Comparison of ENCODE assay signal across 23 mouse cellular contexts in the genomic region with DNA sequence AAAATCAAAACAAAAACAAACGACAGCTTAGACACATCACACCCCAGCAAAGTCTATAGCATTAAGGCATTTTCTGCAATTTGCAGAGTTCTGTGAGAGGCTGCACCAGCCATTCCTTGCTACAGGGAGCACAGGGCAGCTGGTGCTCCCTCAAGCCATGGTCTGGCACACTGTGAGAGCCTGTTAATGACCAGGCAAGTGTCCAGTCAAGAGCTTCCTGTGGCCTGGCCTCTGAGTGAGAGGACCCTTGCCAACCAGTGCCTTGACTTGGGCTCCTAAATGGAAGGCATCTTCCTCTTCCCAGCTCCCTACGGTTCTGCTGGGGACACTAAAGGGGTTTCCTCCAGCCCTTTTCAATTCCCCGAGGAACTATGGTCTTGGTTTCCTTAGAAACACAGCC. TPM values are rescaled to one million over a fixed set of nuclear protein-coding genes. Genes with fewer than 3 reads are reported as not detected.
A peak's percentile ranks its signal among the peaks of the same experiment; 100 is the strongest.
DNase-seq lines count a peak whose midpoint lies in the region; ATAC-seq and TF ChIP-seq lines count a peak whose summit lies in the region.
"Had no signal": no experiment of that assay in that cellular context is flagged by ENCODE, and none has a peak within 500 bp of the region (broad histone marks: within the 10 kb centered on the region; RNA-seq: fewer than 3 reads in every experiment).

No protein-coding gene starts in this region.

- 50% methylated on average over 3 of the region's 3 CpGs for WGBS in hindbrain, embryonic 10.5 days
- 45% methylated on average over 3 of the region's 3 CpGs for WGBS in hindbrain, embryonic 12.5 days
- WGBS in cerebellum, adult 2 months, result 19% methylated on average over 3 of the region's 3 CpGs
- 43% methylated on average over 3 of the region's 3 CpGs for WGBS in embryonic facial prominence, embryonic 10.5 days
- WGBS in neural tube, embryonic 15.5 days, result 52% methylated on average over 3 of the region's 3 CpGs

- no peak for ATAC-seq in hindbrain, embryonic 12.5 days (ENCODE audit: low FRiP score)
- ATAC-seq in neural tube, embryonic 15.5 days (ENCODE audit: low FRiP score), result no peak
- ATAC-seq: forebrain, embryonic 16.5 days; intestine, embryonic 15.5 days had no signal

- H3K4me1 ChIP-seq in hindbrain, embryonic 10.5 days (replicated peaks), result peaks cover 38% of the 10 kb centered on the region
- peaks cover 28% of the 10 kb centered on the region for H3K4me1 ChIP-seq in hindbrain, embryonic 12.5 days
- H3K4me1 ChIP-seq in cerebellum, adult 2 months (ENCODE audit: control insufficient read depth, insufficient read depth, low read length), result peaks cover 6% of the 10 kb centered on the region; the same call in 1 of the 2 replicates
- peaks cover 41% of the 10 kb centered on the region for H3K4me1 ChIP-seq in embryonic facial prominence, embryonic 10.5 days
- peaks cover 16% of the 10 kb centered on the region for H3K4me1 ChIP-seq in neural tube, embryonic 15.5 days
- H3K4me1 ChIP-seq: intestine, embryonic 15.5 days; megakaryocyte, embryonic 14.5 days had no signal

- no peaks in the 10 kb centered on the region for H3K27me3 ChIP-seq in hindbrain, embryonic 10.5 days (ENCODE audit: insufficient read depth, poor library complexity, severe bottlenecking)
- no peaks in the 10 kb centered on the region for H3K27me3 ChIP-seq in hindbrain, embryonic 12.5 days
- no peaks in the 10 kb centered on the region for H3K27me3 ChIP-seq in cerebellum, adult 2 months (ENCODE audit: control insufficient read depth, insufficient read depth, low read length)
- no peaks in the 10 kb centered on the region for H3K27me3 ChIP-seq in embryonic facial prominence, embryonic 10.5 days (replicated peaks; ENCODE audit: low read depth, poor library complexity, severe bottlenecking)
- no peaks in the 10 kb centered on the region for H3K27me3 ChIP-seq in neural tube, embryonic 15.5 days (replicated peaks)
- H3K27me3 ChIP-seq: intestine, embryonic 15.5 days; limb, embryonic 15.5 days had no signal

- H3K4me3 ChIP-seq in hindbrain, embryonic 10.5 days, result no peak overlapping the region
- no peak overlapping the region for H3K4me3 ChIP-seq in hindbrain, embryonic 12.5 days
- no peak overlapping the region for H3K4me3 ChIP-seq in cerebellum, adult 2 months (replicated peaks; ENCODE audit: insufficient read depth, low read depth, low read length)
- no peak overlapping the region for H3K4me3 ChIP-seq in embryonic facial prominence, embryonic 10.5 days
- no peak overlapping the region for H3K4me3 ChIP-seq in neural tube, embryonic 15.5 days (replicated peaks)
- H3K4me3 ChIP-seq: intestine, embryonic 15.5 days; limb, embryonic 15.5 days; megakaryocyte, embryonic 14.5 days had no signal

- DNase-seq in hindbrain, embryonic 10.5 days (ENCODE audit: low spot score), result no peak
- DNase-seq in adipocyte (ENCODE audit: low spot score), result peak; percentile 50
- DNase-seq in cerebellum, adult 2 months, result peak; percentile 51 to 78
- no peak for DNase-seq in embryonic facial prominence, embryonic 10.5 days (ENCODE audit: low spot score)
- DNase-seq in heart, adult 11 months, result no peak
- DNase-seq in heart, adult 18-20 months, result no peak
- DNase-seq: adrenal gland, postnatal 14 days; heart, postnatal 4 days; lung, postnatal 14 days; retina, postnatal 1 day had no signal

- no peak for TF ChIP-seq CTCF in cerebellum, adult 2 months (IDR thresholded peaks at IDR 0.05; ENCODE audit: borderline replicate concordance, insufficient read depth, low read depth, low read length)

- H3K9ac ChIP-seq in hindbrain, embryonic 12.5 days, result no peak overlapping the region
- no peak overlapping the region for H3K9ac ChIP-seq in neural tube, embryonic 15.5 days (replicated peaks)
- H3K9ac ChIP-seq: intestine, embryonic 15.5 days; limb, embryonic 15.5 days had no signal

- no peak overlapping the region for H3K4me2 ChIP-seq in hindbrain, embryonic 12.5 days (replicated peaks)
- no peak overlapping the region for H3K4me2 ChIP-seq in neural tube, embryonic 15.5 days
- H3K4me2 ChIP-seq: intestine, embryonic 15.5 days; limb, embryonic 15.5 days had no signal

- peak overlapping the region; percentile 74 for H3K27ac ChIP-seq in hindbrain, embryonic 10.5 days
- H3K27ac ChIP-seq in hindbrain, embryonic 12.5 days, result no peak overlapping the region; the same call in 1 of the 2 replicates
- H3K27ac ChIP-seq in cerebellum, adult 2 months (ENCODE audit: insufficient read depth, low read length), result no peak overlapping the region
- peak overlapping the region; percentile 83 for H3K27ac ChIP-seq in embryonic facial prominence, embryonic 10.5 days (replicated peaks)
- no peak overlapping the region for H3K27ac ChIP-seq in neural tube, embryonic 15.5 days (replicated peaks)
- H3K27ac ChIP-seq: intestine, embryonic 15.5 days; kidney, postnatal 0 days; limb, embryonic 15.5 days had no signal

- H3K36me3 ChIP-seq in hindbrain, embryonic 10.5 days, result no peaks in the 10 kb centered on the region
- H3K36me3 ChIP-seq in hindbrain, embryonic 12.5 days, result no peaks in the 10 kb centered on the region
- no peaks in the 10 kb centered on the region for H3K36me3 ChIP-seq in embryonic facial prominence, embryonic 10.5 days (replicated peaks)
- no peaks in the 10 kb centered on the region for H3K36me3 ChIP-seq in neural tube, embryonic 15.5 days
- H3K36me3 ChIP-seq: intestine, embryonic 15.5 days; limb, embryonic 15.5 days had no signal

- no peaks in the 10 kb centered on the region for H3K9me3 ChIP-seq in hindbrain, embryonic 10.5 days
- H3K9me3 ChIP-seq in hindbrain, embryonic 12.5 days (replicated peaks), result no peaks in the 10 kb centered on the region
- H3K9me3 ChIP-seq in embryonic facial prominence, embryonic 10.5 days, result no peaks in the 10 kb centered on the region
- no peaks in the 10 kb centered on the region for H3K9me3 ChIP-seq in neural tube, embryonic 15.5 days (replicated peaks)
- H3K9me3 ChIP-seq: intestine, embryonic 15.5 days; limb, embryonic 15.5 days; megakaryocyte, embryonic 14.5 days had no signal

- TF ChIP-seq POLR2A in cerebellum, adult 2 months (IDR thresholded peaks at IDR 0.05; ENCODE audit: borderline replicate concordance, insufficient read depth, low read length), result no peak

RNA-seq across cellular contexts. Expression of a gene that starts 13.7 kb away (rescaled TPM):
- 0.07 TPM in 1 of 2 replicates, not detected in the other for polyA plus RNA-seq in hindbrain, embryonic 10.5 days (2016; fragmentation: Nextera tagmentation; extraction: Ambion mirVana)
- 0.05 TPM in 1 of 2 replicates, not detected in the other for polyA plus RNA-seq in hindbrain, embryonic 12.5 days (2016; fragmentation: Nextera tagmentation; extraction: Ambion mirVana)
- 0.05 TPM in 1 of 2 replicates, not detected in the other for polyA plus RNA-seq in cerebellum, adult 2 months (2012; rRNA removed)
- polyA plus RNA-seq in embryonic facial prominence, embryonic 10.5 days (2016; fragmentation: Nextera tagmentation; extraction: Ambion mirVana), result 0.06 and 0.18 TPM in 2 replicates
- not detected for total RNA-seq in heart, adult 18-20 months (2021)
- polyA plus RNA-seq in neural tube, embryonic 15.5 days (2015; fragmentation: Nextera tagmentation; extraction: Ambion mirVana), result 0.05 TPM in 1 of 2 replicates, not detected in the other
- total RNA-seq: heart, postnatal 4 days; layer of hippocampus, adult 18-20 months had no signal
- polyA plus RNA-seq: forebrain, embryonic 16.5 days; heart, embryonic 14.5 days had no signal

RNA-seq across cellular contexts. Expression of a gene that starts 25.8 kb away (rescaled TPM):
- polyA plus RNA-seq in hindbrain, embryonic 10.5 days (2016; fragmentation: Nextera tagmentation; extraction: Ambion mirVana), result 16.9 and 19.9 TPM in 2 replicates
- polyA plus RNA-seq in hindbrain, embryonic 12.5 days (2016; fragmentation: Nextera tagmentation; extraction: Ambion mirVana), result 20.0 and 21.1 TPM in 2 replicates
- polyA plus RNA-seq in cerebellum, adult 2 months (2012; rRNA removed), result 10.6 and 10.9 TPM in 2 replicates
- 20.8 and 21.6 TPM in 2 replicates for polyA plus RNA-seq in embryonic facial prominence, embryonic 10.5 days (2016; fragmentation: Nextera tagmentation; extraction: Ambion mirVana)
- 1 to 10 TPM; 2.3 to 2.5 TPM for total RNA-seq in heart, adult 18-20 months (2021)
- 7.2 and 7.4 TPM in 2 replicates for polyA plus RNA-seq in neural tube, embryonic 15.5 days (2015; fragmentation: Nextera tagmentation; extraction: Ambion mirVana)

RNA-seq across cellular contexts. Expression of a gene that starts 45.4 kb away (rescaled TPM):
- polyA plus RNA-seq in hindbrain, embryonic 10.5 days (2016; fragmentation: Nextera tagmentation; extraction: Ambion mirVana), result 5.5 and 6.7 TPM in 2 replicates
- polyA plus RNA-seq in hindbrain, embryonic 12.5 days (2016; fragmentation: Nextera tagmentation; extraction: Ambion mirVana), result 5.5 and 6.6 TPM in 2 replicates
- not detected in 2 replicates for polyA plus RNA-seq in cerebellum, adult 2 months (2012; rRNA removed)
- polyA plus RNA-seq in embryonic facial prominence, embryonic 10.5 days (2016; fragmentation: Nextera tagmentation; extraction: Ambion mirVana), result 3.0 and 3.2 TPM in 2 replicates
- total RNA-seq in heart, adult 18-20 months (2021), result not detected
- 3.8 and 4.7 TPM in 2 replicates for polyA plus RNA-seq in neural tube, embryonic 15.5 days (2015; fragmentation: Nextera tagmentation; extraction: Ambion mirVana)
- total RNA-seq: adrenal gland, postnatal 14 days; gastrocnemius, adult 18-20 months; heart, postnatal 4 days had no signal
- polyA plus RNA-seq: gonadal fat pad, adult 2 months; liver, embryonic 16.5 days; small intestine, adult 2 months had no signal

RNA-seq across cellular contexts. Expression of a gene that starts 59.1 kb away (rescaled TPM):
- polyA plus RNA-seq in hindbrain, embryonic 10.5 days (2016; fragmentation: Nextera tagmentation; extraction: Ambion mirVana), result 0.84 and 1.1 TPM in 2 replicates
- 0.55 and 1.2 TPM in 2 replicates for polyA plus RNA-seq in hindbrain, embryonic 12.5 days (2016; fragmentation: Nextera tagmentation; extraction: Ambion mirVana)
- polyA plus RNA-seq in cerebellum, adult 2 months (2012; rRNA removed), result 21.6 and 22.3 TPM in 2 replicates
- 0.40 and 0.44 TPM in 2 replicates for polyA plus RNA-seq in embryonic facial prominence, embryonic 10.5 days (2016; fragmentation: Nextera tagmentation; extraction: Ambion mirVana)
- total RNA-seq in heart, adult 18-20 months (2021), result under 1 TPM; 0.25 to 0.31 TPM
- polyA plus RNA-seq in neural tube, embryonic 15.5 days (2015; fragmentation: Nextera tagmentation; extraction: Ambion mirVana), result 2.8 and 3.5 TPM in 2 replicates

Comparison
In these comparisons a context has a peak if more than half of its experiments do, and no peak if none do; other contexts are left out.
1. H3K27ac ChIP-seq: peak in hindbrain, embryonic 10.5 days (single experiment) and embryonic facial prominence, embryonic 10.5 days (single experiment); none in hindbrain, embryonic 12.5 days (single experiment), cerebellum, adult 2 months (single experiment) and neural tube, embryonic 15.5 days (single experiment).
2. DNase-seq: peak in adipocyte (single experiment) and cerebellum, adult 2 months (2 of 2); none in hindbrain, embryonic 10.5 days (single experiment), embryonic facial prominence, embryonic 10.5 days (single experiment), heart, adult 11 months (single experiment) and heart, adult 18-20 months (0 of 2).